Mouse (Mus musculus): ENCODE results near the gene Adgrb3. TPM values are rescaled to one million over a fixed set of nuclear protein-coding genes. Genes with fewer than 3 reads are reported as not detected.

The Adgrb3 gene
- polyA plus RNA-seq, 1 experiment = 47.2 TPM

GRCm38 (mm10) chr1:25178347-25179130 lies 651.0 kb downstream of the Adgrb3 start:
- TF ChIP-seq POLR2A (IDR thresholded peaks at IDR 0.05; ENCODE audit: borderline replicate concordance, extremely low read depth, insufficient read depth, insufficient read length, poor library complexity, severe bottlenecking) (no peak), CTCF (IDR thresholded peaks at IDR 0.05; ENCODE audit: borderline replicate concordance, extremely low read depth, insufficient read depth, insufficient read length) (no peak)
- DNase-seq (ENCODE audit: low read depth) = peak; percentile 63

GRCm38 (mm10) chr1:25167120-25167519 lies 662.4 kb downstream of the Adgrb3 start:
- TF ChIP-seq POLR2A (IDR thresholded peaks at IDR 0.05; ENCODE audit: borderline replicate concordance, extremely low read depth, insufficient read depth, insufficient read length, poor library complexity, severe bottlenecking) (no peak), CTCF (IDR thresholded peaks at IDR 0.05; ENCODE audit: borderline replicate concordance, extremely low read depth, insufficient read depth, insufficient read length) (no peak)
- no peak for DNase-seq (ENCODE audit: low read depth)

GRCm38 (mm10) chr1:25166036-25166796 lies 663.3 kb downstream of the Adgrb3 start:
- DNase-seq (ENCODE audit: low read depth) = peak; percentile 84
- TF ChIP-seq CTCF (IDR thresholded peaks at IDR 0.05; ENCODE audit: borderline replicate concordance, extremely low read depth, insufficient read depth, insufficient read length) (no peak), POLR2A (IDR thresholded peaks at IDR 0.05; ENCODE audit: borderline replicate concordance, extremely low read depth, insufficient read depth, insufficient read length, poor library complexity, severe bottlenecking) (no peak)

- TF ChIP-seq CTCF (IDR thresholded peaks at IDR 0.05; ENCODE audit: borderline replicate concordance, extremely low read depth, insufficient read depth, insufficient read length) (no peak), POLR2A (IDR thresholded peaks at IDR 0.05; ENCODE audit: borderline replicate concordance, extremely low read depth, insufficient read depth, insufficient read length, poor library complexity, severe bottlenecking) (no peak)
- DNase-seq (ENCODE audit: low read depth) = peak; percentile 24
Observed at GRCm38 (mm10) chr1:25163561-25163960, 665.9 kb downstream of the Adgrb3 start.

- TF ChIP-seq CTCF (IDR thresholded peaks at IDR 0.05; ENCODE audit: borderline replicate concordance, extremely low read depth, insufficient read depth, insufficient read length) = no peak
- TF ChIP-seq POLR2A (IDR thresholded peaks at IDR 0.05; ENCODE audit: borderline replicate concordance, extremely low read depth, insufficient read depth, insufficient read length, poor library complexity, severe bottlenecking) = no peak
- no peak for DNase-seq (ENCODE audit: low read depth)
Observed at GRCm38 (mm10) chr1:25146206-25146605, 683.3 kb downstream of the Adgrb3 start.

- TF ChIP-seq CTCF (IDR thresholded peaks at IDR 0.05; ENCODE audit: borderline replicate concordance, extremely low read depth, insufficient read depth, insufficient read length) = no peak
- TF ChIP-seq POLR2A (IDR thresholded peaks at IDR 0.05; ENCODE audit: borderline replicate concordance, extremely low read depth, insufficient read depth, insufficient read length, poor library complexity, severe bottlenecking) = no peak
- peak; percentile 25 for DNase-seq (ENCODE audit: low read depth)
Observed at GRCm38 (mm10) chr1:25132150-25132824, 697.2 kb downstream of the Adgrb3 start.

GRCm38 (mm10) chr1:25115512-25115911 lies 714.0 kb downstream of the Adgrb3 start:
- TF ChIP-seq POLR2A (IDR thresholded peaks at IDR 0.05; ENCODE audit: borderline replicate concordance, extremely low read depth, insufficient read depth, insufficient read length, poor library complexity, severe bottlenecking) (no peak), CTCF (IDR thresholded peaks at IDR 0.05; ENCODE audit: borderline replicate concordance, extremely low read depth, insufficient read depth, insufficient read length) (no peak)
- no peak for DNase-seq (ENCODE audit: low read depth)

- TF ChIP-seq CTCF (IDR thresholded peaks at IDR 0.05; ENCODE audit: borderline replicate concordance, extremely low read depth, insufficient read depth, insufficient read length) (no peak), POLR2A (IDR thresholded peaks at IDR 0.05; ENCODE audit: borderline replicate concordance, extremely low read depth, insufficient read depth, insufficient read length, poor library complexity, severe bottlenecking) (no peak)
- DNase-seq (ENCODE audit: low read depth) = peak; percentile 83
Observed at GRCm38 (mm10) chr1:25107500-25108101, 721.9 kb downstream of the Adgrb3 start.

- TF ChIP-seq POLR2A (IDR thresholded peaks at IDR 0.05; ENCODE audit: borderline replicate concordance, extremely low read depth, insufficient read depth, insufficient read length, poor library complexity, severe bottlenecking) = no peak
- TF ChIP-seq CTCF (IDR thresholded peaks at IDR 0.05; ENCODE audit: borderline replicate concordance, extremely low read depth, insufficient read depth, insufficient read length) = no peak
- peak; percentile 13 for DNase-seq (ENCODE audit: low read depth)
Observed at GRCm38 (mm10) chr1:25106679-25107078, 722.8 kb downstream of the Adgrb3 start.

GRCm38 (mm10) chr1:25105367-25105766 lies 724.1 kb downstream of the Adgrb3 start:
- TF ChIP-seq POLR2A (IDR thresholded peaks at IDR 0.05; ENCODE audit: borderline replicate concordance, extremely low read depth, insufficient read depth, insufficient read length, poor library complexity, severe bottlenecking) (no peak), CTCF (IDR thresholded peaks at IDR 0.05; ENCODE audit: borderline replicate concordance, extremely low read depth, insufficient read depth, insufficient read length) (no peak)
- DNase-seq (ENCODE audit: low read depth) = peak; percentile 88

All from brain, embryonic 14.5 days (tissue).